Mouse (Mus musculus) c-Kit-positive CD71-negative TER-119-negative erythroid progenitor cells, embryonic 14.5 days (primary cell): ENCODE data around the gene 1110051M20Rik.
"Not testable (repeated sequence)": the region's sequence is repeated elsewhere in the genome, so short reads cannot be mapped to it uniquely, and the experiment has no call there.

ENCODE experiments used
- DNase-seq: peaks from one replicate; pipeline ENCODE4 v3.0.0-alpha.2; 2013; ENCODE audit warnings: low read depth

1110051M20Rik gene

DNA sequence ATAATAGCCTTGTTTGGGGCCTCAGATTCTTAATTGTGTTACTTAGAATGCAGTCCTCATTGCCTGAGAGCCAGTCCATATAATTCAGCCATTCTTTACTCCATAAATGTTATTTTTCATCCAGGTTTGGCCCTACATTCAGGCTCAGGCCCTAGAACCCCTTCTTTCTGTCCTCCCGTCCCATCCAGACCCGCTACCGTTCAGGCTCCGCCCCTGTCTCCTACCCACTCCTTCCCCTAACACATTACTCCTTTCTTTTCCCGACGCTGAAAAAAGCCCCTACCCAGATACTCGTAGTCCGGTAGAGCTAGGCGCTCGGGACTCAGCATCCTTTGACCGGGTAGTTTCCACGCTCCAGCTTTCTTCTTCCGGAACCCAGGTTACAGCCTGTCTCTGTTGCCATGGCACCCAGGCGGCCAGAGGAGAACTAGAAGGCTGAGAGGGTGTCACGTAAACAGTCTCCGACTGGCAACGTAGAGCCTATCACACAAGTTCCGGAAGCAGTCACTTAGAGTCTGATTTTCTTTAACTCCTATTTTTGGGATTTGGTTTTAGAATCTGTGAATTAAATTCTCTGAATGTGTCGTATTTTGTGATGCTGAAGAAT lies at the start of gene 1110051M20Rik:
1110051M20Rik (minus strand) TSS at position 419 of the 607 bp plus-strand sequence.
- DNase-seq: peak; percentile 78

DNA sequence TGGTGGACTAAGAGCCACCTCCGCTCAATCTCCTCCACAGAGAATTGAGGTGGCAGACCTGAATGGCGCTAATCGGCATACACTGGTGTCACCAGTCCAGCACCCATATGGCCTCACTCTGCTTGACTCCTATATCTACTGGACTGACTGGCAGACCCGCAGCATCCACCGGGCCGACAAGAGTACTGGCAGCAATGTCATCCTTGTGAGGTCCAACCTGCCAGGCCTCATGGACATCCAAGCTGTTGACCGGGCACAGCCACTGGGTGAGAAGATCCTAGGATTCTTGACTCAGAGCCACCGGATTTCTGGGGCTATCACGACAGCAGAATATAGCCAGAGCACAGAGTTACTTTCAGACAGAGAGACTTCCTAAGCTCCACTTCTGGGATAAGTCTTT lies 49.5 kb upstream of the 1110051M20Rik start:
- DNase-seq: no peak

DNA sequence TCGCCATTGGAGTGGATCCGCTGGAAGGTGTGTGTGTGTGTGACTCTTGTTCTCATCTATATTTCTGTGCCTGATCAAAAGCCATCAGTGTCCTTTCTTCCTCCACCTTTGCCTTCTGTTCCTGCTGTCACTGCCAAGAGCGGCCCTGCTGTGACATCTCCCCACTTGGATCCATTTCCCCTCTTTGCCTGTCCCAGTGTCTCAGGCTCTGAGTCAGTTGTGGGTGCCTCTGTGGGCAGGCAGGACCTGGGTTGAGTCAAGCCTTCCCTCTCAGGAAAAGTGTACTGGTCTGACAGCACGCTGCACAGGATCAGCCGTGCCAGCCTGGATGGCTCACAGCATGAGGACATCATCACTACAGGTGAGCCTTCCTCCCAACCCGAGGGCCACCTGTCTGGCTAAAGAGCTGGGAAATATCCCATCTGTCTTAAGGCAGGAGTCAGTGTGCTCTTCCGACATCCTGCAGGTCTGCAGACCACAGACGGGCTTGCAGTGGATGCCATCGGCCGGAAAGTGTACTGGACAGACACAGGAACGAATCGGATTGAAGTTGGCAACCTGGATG lies 47.6 kb upstream of the 1110051M20Rik start:
- no peak for DNase-seq

DNA sequence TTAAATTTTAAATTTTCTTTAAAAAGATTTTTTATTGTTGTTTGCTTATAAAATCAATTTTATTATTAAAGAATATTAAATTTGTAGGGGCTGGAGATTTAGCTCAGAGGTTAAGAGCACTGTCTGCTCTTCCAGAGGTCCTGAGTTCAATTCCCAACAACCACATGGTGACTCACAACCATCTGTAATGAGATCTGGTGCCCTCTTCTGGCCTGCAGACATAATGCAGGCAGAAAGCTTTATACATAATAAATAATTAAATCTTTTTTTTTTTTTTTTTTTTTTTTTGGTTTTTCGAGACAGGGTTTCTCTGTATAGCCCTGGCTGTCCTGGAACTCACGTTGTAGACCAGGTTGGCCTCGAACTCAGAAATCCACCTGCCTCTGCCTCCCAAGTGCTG lies 42.8 kb upstream of the 1110051M20Rik start:
- DNase-seq: not testable (repeated sequence)

DNA sequence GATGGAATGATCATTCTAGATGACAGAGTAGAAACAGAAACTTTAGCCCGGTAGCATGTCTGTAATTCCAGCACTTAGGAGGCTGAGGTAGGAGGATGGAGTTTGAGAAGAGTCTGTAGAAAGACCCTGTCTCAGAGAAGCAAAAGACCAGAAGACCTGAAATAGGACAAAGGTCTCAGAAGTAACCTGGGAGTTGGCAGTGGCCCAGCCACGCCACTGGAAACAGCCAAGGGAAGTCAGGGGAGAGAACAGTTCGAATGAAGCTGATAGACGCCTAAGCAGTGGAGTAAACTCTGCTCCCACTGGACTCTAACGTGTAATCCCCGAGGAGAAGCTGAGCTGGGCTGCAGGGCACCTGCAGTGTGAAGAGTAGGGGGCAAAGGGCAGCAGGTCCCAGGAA lies 40.8 kb upstream of the 1110051M20Rik start:
- no peak for DNase-seq

DNA sequence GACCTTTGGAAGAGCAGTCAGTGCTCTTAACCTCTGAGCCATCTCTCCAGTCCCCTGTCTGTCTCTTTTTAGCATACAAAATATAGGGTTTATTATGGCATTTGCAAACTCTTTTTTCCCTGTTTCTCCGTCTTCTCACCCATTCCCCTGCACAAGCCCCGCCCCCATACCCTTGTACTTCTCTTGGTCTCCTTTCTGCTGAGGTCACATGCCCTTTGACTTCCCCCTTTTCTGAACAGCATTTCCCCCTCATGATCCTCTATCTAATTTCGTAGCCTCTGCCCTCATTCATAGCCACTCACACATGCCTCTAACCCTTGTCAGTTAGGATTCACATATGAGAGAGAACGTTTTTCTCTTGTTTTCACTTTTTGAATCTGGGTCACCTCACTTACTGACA lies 40.2 kb upstream of the 1110051M20Rik start:
- no peak for DNase-seq

DNA sequence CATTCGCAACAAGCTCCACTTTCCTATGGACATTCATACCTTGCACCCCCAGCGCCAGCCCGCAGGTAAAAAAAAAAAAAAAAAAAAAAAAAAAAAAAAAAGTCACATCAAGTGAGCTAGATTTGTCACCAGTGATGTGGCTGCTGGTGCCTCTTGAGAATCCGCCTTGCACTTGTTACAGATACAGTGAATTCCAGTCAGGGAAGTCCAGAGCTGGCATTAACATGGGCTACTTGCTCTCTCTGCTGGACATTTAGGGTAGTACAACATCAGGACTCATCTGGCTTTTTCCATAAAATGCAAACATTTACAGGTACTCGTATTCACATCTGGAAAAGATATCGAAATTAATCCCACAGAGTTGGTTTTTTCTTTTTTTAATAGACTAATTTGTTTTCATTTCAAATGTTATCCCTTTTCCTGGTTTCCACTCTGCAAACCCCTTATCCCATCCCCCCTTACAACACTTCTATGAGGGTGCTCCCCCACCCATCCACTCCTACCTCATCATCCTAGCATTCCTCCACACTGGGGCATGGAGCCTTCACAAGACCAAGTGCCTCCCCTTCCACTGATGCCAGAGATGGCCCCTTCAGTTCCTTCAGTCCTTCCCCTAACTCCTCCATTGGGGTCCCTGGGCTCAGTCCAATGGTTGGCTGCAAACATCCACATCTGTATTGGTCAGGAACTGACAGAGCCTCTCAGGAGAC lies 36.5 kb upstream of the 1110051M20Rik start:
- no peak for DNase-seq

DNA sequence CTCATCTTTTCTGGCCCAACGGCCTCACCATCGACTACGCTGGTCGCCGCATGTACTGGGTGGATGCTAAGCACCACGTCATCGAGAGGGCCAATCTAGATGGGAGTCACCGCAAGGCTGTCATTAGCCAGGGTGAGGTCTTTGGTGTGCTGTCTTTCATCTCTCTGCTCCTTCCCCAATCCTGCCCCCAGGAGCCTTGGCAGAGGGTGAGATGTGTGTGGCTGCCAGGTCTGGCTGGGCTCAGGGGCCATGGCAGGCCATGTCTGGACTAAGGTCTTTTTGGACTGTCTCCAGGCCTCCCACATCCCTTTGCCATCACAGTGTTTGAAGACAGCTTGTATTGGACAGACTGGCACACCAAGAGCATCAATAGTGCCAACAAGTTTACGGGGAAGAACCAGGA lies 35.9 kb upstream of the 1110051M20Rik start:
- DNase-seq: no peak

DNA sequence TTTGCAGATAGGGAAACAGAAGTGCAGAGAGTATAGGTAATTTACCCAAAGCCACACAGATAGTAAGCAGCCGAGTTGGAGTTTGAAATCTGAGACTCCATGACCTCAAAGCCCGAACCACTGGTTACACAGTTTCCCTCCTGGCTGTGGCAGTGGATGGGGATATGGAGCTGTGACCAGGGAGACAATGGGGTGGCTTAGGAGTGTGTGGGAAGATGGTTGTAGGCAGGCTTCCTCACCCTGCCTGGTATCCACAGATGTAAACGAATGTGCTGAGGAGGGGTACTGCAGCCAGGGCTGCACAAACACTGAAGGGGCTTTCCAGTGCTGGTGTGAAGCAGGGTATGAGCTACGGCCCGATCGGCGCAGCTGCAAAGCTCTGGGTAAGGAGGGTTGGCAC lies 32.3 kb upstream of the 1110051M20Rik start:
- no peak for DNase-seq

DNA sequence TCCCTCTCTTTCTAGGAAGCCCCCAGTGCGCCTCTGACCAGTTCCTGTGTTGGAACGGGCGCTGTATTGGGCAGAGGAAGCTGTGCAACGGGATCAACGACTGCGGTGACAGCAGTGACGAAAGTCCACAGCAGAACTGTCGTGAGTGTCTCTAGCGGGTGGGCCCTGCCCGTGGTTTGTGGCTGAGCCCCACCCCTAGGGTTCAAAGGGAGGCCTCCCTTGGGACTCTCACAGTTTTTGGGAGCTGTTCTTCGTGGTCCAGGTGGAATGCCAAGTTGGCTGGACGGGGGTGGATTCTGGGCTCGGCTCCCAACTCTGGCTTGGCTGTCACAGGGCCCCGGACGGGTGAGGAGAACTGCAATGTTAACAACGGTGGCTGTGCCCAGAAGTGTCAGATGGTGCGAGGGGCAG lies 31.8 kb upstream of the 1110051M20Rik start:
- no peak for DNase-seq

DNA sequence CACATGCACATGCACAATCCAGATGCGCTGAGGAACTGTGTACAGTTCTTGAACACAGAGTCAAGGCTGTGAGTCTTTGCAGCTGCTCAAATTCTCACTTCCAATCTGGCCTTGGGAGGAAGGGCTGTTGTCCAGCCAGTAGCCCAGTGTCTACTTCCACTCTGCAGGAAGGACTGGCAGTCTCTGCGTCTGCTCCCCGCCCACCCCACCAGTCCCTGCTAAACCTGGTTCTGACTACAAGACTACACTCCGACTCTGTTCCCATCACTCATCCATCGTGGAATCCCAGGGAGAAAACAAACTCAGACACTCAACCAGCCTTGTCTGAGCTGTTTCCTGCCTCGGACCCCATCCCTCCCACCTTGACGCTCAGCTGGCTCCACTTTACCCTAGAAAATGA lies 31.3 kb upstream of the 1110051M20Rik start:
- no peak for DNase-seq

DNA sequence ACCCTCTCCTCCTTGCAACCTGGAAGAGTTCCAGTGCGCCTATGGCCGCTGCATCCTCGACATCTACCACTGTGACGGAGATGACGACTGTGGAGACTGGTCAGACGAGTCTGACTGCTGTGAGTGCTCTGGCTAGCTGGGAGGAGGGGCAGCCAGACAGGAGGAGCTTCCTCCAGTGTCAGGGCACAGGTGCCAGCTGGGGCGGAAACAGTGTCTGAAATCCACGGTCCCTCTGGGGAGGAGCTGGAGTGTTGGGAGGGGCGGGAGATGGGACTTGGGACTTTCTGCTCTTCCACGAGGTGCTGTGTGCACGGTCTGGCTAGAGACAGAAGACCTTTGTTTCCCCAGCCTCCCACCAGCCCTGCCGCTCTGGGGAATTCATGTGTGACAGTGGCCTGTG lies 29.9 kb upstream of the 1110051M20Rik start:
- DNase-seq: no peak

DNA sequence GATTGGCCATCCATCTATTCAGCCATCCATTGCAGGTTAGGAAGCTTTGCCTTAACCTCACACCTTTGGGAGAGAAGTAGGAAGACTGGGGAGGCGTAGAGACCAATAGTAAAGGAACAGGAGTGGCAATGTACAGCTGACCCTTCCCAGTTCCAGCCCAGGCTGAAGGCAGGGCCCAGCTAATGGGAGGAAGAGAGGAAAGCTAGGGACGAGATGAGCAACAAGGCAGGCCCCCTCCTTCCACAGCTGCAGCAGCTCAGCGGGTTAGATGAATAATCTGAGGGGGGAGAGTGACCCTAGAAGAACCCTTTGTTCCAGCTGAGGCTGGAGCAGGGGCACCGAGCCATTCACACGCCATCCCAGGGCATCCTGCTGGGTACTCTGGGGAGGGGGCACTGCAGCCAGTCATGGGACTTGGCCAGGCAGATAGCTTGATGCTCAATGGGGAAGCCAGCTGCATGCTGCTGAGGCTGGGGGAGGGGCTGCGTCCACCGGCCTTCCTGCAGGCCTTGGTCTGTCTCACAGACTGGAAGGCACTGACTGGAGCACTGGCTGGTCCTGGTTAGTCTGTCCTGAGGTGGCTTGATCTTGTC lies 25.6 kb upstream of the 1110051M20Rik start:
- DNase-seq: no peak

DNA sequence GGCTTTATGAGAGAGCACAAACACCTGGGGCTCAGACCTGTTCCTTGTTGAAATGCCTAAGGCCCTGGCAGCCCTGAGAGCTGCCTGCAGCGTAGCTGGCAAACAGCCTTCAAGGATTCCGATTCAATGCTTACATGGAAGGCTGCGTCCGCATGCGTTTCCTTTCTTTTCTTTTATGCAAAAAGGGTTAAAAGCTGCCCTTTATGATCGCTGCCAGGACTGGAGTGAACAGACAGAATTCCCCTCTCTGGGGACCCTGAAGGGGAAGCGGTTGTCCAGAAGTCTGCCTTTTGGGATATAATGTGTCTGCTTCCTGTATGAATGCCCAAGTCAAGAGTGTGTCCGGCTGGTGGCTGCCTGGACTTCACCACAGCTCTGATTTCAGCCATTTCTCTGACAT lies 23.1 kb upstream of the 1110051M20Rik start:
- DNase-seq: no peak

DNA sequence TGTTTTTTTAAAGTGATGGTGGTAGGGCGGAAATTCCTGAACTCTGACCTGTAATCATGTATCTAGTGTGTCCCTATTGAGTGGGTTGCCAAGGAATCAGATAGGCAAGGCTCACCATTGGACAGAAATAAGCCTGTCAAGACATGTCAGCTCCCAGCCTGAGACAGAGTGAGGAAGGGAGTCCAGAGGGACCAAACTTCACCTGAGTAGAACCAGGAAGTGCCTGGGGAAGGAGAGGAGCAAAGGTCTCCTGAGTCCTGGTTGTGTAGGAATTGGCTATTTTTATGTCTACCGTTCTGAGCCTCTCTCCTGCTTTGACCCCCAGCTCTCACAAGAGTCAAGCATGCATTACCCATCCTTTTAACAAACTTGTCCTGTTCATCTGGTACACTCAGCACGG lies 21.4 kb upstream of the 1110051M20Rik start:
- no peak for DNase-seq

DNA sequence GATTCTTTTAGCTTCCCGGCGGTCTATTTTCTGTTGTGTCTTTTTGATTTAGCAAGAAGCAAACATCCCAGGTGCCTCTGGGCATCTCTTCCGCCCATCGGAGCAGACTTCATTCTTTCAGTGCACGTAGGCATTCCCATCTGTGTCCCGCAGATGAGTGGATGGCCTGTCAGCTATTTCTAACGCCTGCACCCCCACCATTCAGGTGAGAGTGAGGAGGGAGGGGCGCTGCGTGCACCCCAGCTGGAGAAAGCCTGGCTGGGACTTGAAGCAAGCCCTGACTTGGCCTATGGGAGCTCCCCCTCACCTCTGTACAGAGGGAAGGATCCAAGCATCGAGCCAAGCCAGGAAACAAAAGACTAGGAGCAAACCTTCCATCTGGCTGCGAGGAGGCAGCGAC lies 18.2 kb upstream of the 1110051M20Rik start:
- DNase-seq: no peak

DNA sequence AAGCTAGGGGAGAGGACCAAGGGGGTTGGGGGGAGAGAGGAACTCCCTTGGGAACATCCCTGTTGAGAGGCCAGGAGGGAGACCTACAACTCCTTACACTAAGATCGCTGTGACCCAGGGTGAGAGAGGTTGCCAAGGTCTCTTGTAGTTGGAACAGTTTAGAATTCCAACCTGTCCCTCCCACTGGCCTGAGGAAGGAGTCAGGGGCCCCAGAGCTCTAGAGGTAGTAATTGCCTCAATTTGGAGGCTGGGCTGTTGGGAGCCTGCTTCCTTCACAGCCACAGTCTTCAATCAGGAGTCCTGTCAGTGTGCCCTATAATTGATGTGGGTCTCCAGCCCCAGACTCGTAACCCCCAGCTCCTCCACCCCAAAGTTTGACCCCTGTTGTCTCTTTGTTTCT lies 17.7 kb upstream of the 1110051M20Rik start:
- no peak for DNase-seq

DNA sequence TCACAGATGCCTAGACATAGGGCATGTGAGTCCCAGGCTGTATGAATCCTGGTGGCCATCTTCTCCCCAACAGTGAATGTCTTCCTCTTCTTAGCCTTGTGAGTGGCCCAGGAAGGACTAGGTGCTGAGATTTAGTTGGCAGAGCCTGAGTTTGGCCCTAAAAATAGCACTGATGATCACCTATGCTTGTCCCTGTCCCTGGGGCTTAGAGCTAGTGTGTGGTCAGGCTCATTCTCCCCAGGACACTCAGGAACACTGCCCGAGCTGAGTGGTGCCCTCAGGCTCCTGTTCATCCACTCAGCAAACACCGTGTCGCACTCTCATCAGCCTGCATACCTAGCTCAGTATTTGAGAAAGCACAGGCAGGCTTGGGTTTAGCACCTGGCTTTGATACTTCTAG lies 16.8 kb upstream of the 1110051M20Rik start:
- no peak for DNase-seq

DNA sequence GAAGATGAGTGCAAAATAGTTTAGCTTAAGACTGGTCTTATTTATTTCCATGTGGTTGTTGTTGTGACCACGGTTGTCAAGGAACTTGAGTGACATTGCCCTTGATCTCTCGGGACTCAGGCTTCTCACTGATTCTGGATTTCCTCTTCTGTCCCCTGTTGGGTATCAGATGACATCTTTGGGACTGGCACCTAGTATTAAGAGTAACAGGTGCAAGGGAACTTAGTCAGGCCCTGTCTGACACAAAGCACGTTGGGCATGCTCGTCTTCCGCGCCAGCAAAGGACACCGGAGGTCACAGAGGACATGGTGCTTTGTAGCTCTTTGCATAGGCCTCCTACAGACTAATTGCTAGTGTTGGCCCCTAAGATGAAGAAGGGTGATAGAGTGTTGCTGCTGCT lies 16.3 kb upstream of the 1110051M20Rik start:
- DNase-seq: no peak

DNA sequence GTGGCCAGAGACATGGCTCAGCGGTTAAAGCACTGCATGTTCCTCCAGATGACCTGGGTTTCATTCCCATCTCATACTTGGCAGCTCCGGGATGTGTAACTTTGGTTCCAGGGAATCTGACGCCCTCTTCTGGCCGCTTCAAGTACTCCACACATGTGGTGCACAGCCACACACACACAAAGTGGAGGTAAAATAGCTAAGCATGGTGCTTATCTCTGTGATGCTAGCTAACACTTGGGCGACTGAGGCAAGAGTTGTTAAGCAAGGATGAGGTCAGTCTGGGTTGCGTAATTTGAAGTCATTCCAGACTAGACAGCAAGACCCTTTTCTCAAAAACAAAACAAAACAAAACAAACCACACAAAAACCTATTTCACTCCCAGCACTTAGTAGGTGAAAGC lies 15.6 kb upstream of the 1110051M20Rik start:
- DNase-seq: no peak

DNA sequence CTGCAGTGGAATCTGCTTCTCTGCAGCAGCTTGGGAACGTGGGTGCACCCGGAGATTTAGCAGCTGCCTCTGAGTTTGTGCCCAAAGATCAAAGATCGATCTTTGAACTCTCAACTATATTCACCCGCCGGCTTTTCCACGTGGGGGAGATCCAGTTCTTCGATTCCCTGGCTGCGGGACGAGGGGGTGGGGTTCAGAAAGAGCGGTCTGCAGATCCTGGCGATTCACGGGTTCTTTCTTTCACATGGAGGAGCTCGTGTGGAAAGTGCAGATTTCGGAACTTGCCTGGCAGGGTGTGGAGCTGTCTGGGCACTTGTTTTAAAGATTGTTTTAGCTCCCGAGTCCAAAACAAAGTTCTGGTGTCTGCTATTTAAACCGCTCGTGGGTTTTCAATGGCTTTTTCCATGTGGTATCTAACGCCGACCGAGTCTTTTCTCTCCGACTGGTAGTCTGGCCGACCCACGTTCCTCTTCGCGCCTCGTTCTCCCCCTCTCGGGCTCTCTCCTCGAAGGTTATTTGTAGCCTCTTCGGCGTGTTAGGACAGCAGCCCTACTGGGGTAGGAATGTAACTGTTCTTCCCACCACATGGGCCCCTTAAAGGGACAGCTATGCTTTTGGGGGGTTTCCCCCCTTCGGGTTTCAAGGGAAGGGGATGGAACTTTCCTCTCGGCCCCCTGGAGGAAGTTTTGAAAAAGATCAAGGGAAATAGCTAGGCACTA lies 14.3 kb upstream of the 1110051M20Rik start:
- no peak for DNase-seq

DNA sequence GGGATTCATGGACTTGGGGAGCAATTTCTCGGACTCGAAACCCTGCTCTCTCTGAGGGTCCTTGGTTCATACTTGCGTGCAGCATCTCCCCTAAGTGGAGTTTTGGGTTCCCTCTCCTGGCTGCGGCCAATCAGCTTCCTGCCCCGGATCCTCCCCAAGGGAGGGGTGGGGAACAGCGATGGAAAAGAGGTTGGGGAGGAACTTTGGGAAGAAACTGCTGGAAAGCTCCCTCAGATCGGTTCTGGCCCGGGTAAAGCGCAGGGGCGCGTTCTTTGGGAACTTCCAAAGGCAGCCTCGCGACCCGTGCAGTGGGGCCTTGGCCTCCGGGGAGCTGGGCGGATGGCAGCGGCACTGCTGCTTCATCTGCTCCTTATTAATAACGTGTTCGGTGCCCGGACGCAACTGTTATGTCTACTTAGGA lies 13.8 kb upstream of the 1110051M20Rik start:
- DNase-seq: no peak
